Mouse (Mus musculus) megakaryocyte progenitor cell, adult 5-6 weeks (primary cell): ENCODE data around the gene Pip5kl1. TPM values are rescaled to one million over a fixed set of nuclear protein-coding genes. Genes with fewer than 3 reads are reported as not detected.
A peak's percentile ranks its signal among the peaks of the same experiment; 100 is the strongest.

Experiments used
- ATAC-seq: replicated peaks from 2 replicates; pipeline ENCODE4 v1.8.0; 2016; ENCODE audit warnings: mild to moderate bottlenecking, moderate TSS enrichment, inconsistent platforms; ENCODE audit not compliant: poor library complexity
- total RNA-seq, 2 experiments: library from RNA; stranded (forward) in 1 of 2; stranded (reverse) in 1 of 2; fragments of 157-497, 149-512 nt in 1 of 2; fragments of 200-1000 nt in 1 of 2; gene quantifications; 2 replicates each; pipeline versions ENCODE4 v1.2.3 to v1.2.4; 2015 to 2017

Gene Pip5kl1
- total RNA-seq (2015) (not detected in 2 replicates), total RNA-seq (2017) (not detected in 2 replicates)

GRCm38 (mm10) chr2:32574497-32574896 is at the start of gene Pip5kl1:
Pip5kl1 (plus strand) TSS chr2:32574797.
- no peak for ATAC-seq

GRCm38 (mm10) chr2:32525816-32526215 is 48.8 kb upstream of the Pip5kl1 start:
- no peak for ATAC-seq

- no peak for ATAC-seq
These were observed 47.1 kb upstream of the Pip5kl1 start for GRCm38 (mm10) chr2:32527468-32527966.

GRCm38 (mm10) chr2:32528326-32528725 is 46.3 kb upstream of the Pip5kl1 start:
- no peak for ATAC-seq

- ATAC-seq = 0 out of 2 replicates have a peak, but pooled peaks have one; percentile 26
These were observed 44.1 kb upstream of the Pip5kl1 start for GRCm38 (mm10) chr2:32530479-32530878.

GRCm38 (mm10) chr2:32533163-32533562 is 41.4 kb upstream of the Pip5kl1 start:
- no peak for ATAC-seq

GRCm38 (mm10) chr2:32534061-32534732 is 40.4 kb upstream of the Pip5kl1 start:
- no peak for ATAC-seq

- peak; percentile 93 for ATAC-seq
These were observed 39.7 kb upstream of the Pip5kl1 start, which contains the start of gene Fam102a for GRCm38 (mm10) chr2:32534733-32535471. Fam102a (plus strand) TSS chr2:32535332.

GRCm38 (mm10) chr2:32535501-32535991 is 39.1 kb upstream of the Pip5kl1 start:
- ATAC-seq = no peak

- ATAC-seq = no peak
These were observed 38.4 kb upstream of the Pip5kl1 start for GRCm38 (mm10) chr2:32536086-32536633.

- peak; percentile 18; the same call in 1 of the 2 replicates for ATAC-seq
These were observed 37.8 kb upstream of the Pip5kl1 start for GRCm38 (mm10) chr2:32536634-32537359.

- no peak for ATAC-seq
These were observed 37.2 kb upstream of the Pip5kl1 start for GRCm38 (mm10) chr2:32537360-32537905.

- ATAC-seq = no peak
These were observed 36.7 kb upstream of the Pip5kl1 start for GRCm38 (mm10) chr2:32537941-32538340.

GRCm38 (mm10) chr2:32538461-32538860 is 36.1 kb upstream of the Pip5kl1 start:
- no peak for ATAC-seq

- no peak for ATAC-seq
These were observed 35.1 kb upstream of the Pip5kl1 start for GRCm38 (mm10) chr2:32539452-32539981.

- no peak for ATAC-seq
These were observed 33.2 kb upstream of the Pip5kl1 start for GRCm38 (mm10) chr2:32541333-32541908.

GRCm38 (mm10) chr2:32541986-32542573 is 32.5 kb upstream of the Pip5kl1 start:
- peak; percentile 23 for ATAC-seq

GRCm38 (mm10) chr2:32543031-32543449 is 31.6 kb upstream of the Pip5kl1 start:
- ATAC-seq = peak; percentile 61

GRCm38 (mm10) chr2:32546951-32547350 is 27.6 kb upstream of the Pip5kl1 start:
- ATAC-seq = no peak
